Mouse (Mus musculus): Measurements from ENCODE around the gene Pex16.
A peak's percentile ranks its signal among the peaks of the same experiment; 100 is the strongest.
"Not testable (repeated sequence)": the region's sequence is repeated elsewhere in the genome, so short reads cannot be mapped to it uniquely, and the experiment has no call there.

Pex16 gene

DNA sequence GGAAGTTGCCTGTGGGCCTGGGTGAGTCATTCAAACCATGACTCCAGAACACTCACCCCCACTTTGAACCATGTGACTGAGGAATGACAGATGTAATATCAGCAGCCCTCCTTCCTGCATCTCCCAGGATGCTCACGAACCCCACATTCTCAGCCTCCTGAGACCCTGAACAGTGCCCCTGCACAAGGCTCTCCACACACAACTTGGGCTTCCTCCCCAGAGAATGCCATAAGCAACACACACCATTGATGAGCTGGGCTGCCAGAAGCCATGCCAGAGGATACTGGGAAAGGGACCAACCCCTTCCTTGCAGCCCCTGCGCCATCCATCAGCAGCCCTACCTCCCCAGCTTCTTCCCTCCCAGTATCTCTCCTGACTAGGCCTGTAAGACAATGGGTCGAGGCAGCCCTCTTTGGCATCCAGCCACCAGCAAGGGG is 13.6 kb downstream of the Pex16 start:
- no peak for DNase-seq (ENCODE audit: low read depth, low spot score)

DNA sequence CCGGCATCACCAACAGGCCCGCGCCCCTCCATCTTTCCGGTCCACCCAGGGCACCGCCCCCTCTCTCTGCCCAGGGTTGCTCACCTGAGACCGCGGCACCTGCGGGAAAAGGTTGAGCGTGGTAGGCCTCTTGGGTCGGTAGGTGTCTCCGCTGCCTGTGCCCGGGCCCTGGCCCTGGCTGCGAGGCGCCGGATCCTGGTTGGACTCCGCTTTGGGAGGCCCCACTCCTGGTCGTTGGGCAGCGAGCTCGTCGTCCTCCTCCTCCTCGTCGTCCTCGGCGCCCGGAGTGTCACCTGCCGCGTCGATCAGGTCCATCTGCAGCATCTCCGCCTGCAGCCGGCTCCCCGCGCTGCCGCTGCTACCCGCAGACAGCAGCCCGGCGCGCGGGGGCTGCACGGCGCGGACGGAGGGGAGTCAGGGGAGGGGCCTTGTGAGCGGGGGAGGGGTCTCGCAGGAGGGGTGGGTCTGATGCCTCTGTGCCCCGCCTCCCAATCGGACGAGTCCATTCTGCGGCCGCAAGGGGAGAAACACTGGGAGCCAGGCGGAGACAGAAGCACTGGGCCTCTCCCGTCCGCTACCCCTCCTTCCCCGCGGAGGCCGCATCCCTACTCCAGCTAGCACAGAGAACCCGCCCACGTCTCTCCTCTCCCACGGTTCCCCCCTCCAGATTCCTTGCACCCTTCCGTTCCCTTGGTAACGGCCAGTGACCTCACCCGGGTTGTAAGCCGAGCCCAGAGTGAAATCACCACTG is 14.6 kb downstream of the Pex16 start:
- DNase-seq (ENCODE audit: low read depth, low spot score), result peak; percentile 96

DNA sequence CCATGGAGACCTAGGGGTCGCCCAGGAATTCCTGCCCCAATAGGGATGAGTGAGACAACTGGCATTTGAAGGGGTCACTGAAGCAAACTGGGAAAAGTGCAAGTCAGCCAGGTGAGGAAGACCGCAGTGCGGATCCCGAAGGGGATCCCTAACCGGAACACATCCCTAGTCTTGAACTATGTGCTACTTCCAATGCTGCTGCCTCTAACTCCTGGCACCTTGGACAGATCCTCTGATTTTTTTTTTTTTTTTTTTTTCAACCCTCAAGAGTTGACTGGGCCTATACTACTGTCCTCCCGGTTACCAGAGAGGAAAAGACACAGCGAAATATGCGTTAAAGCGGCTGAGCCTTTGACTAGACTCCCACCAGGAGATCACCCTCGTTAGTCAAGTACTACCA is 15.2 kb downstream of the Pex16 start:
- DNase-seq (ENCODE audit: low read depth, low spot score), result no peak

DNA sequence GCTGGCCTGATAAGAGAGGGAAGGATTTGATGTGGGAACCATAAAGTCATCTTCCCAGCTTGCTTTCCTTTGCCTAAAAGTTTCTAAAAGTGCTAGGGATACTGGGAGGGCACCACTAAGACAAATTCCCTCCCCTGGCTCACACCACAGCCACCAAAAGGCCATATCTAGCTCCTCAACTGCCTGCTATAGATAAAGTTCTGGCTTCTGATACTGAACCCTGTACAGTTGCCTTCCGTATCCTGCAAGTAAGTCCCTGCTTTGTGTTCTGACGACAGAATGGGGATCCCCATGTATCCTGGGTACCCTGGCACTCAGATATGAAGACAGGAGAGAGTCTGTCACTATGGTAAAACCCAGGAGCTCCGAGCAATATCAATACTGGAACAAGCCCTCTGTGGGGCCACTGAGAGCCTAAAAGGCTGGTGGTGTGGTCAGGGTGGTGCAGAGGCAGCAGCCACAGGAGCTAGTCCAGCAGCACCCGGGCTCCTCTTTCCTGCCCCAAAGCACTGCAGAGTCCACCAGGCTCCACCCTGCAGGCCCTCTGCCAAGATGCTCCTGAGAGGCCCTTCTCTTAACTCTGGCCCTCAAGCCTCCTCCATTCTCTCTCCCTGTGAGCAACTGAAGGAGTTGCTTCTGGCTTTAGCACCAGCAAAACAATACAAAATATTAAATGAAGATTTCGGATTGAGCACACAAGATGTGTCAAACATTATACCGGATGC is 15.9 kb downstream of the Pex16 start:
- no peak for DNase-seq (ENCODE audit: low read depth, low spot score)

DNA sequence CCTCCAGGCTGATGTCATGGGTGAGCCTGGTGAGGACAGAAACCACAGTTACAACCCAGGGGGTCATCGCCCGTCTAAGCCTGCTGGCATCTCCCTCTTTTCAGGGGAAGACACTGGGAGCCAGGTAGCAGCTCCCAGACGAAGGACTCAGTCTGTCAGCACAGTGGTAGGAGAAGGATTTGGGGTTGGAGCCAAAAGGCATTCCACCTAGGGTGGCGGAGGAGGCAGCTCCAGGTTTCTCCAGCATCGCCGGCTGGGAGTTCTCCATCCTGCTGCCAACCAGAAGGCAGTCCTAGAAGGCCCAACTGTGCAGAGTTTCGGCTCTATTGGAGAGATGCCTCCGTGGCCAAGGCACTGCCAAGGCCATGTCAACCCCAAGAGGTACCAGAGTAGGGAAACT is 16.6 kb downstream of the Pex16 start:
- DNase-seq (ENCODE audit: low read depth, low spot score), result no peak

DNA sequence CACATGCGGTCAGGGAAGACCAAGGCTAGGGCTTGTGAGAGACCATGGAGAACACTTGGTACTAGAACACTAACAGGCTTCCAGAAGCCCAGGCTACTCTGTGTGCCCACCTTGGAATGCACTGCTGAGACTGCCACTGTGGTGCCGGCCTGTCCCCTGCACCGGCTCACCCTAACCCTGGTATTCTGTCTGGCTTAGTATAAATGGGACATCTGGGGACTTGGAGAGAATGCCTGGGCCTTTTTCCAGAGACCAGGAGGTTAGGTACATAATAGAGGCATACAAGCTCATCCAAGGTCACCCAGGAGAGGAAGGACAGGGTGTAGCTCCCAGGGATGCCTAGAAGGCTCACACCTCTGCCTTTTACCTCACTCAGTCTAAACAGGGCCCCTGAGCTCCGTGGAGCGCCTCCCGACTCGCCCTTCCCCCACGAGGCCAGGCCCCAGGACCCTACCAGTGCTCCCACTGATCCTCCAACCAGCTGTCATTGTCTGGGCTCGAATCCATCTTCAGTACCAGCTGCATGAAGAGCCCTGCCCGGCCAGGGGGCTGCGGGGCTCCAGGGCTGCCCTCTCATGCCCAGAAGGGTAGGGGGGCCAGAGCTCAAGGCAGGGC is 17.3 kb downstream of the Pex16 start:
- no peak for DNase-seq (ENCODE audit: low read depth, low spot score)

DNA sequence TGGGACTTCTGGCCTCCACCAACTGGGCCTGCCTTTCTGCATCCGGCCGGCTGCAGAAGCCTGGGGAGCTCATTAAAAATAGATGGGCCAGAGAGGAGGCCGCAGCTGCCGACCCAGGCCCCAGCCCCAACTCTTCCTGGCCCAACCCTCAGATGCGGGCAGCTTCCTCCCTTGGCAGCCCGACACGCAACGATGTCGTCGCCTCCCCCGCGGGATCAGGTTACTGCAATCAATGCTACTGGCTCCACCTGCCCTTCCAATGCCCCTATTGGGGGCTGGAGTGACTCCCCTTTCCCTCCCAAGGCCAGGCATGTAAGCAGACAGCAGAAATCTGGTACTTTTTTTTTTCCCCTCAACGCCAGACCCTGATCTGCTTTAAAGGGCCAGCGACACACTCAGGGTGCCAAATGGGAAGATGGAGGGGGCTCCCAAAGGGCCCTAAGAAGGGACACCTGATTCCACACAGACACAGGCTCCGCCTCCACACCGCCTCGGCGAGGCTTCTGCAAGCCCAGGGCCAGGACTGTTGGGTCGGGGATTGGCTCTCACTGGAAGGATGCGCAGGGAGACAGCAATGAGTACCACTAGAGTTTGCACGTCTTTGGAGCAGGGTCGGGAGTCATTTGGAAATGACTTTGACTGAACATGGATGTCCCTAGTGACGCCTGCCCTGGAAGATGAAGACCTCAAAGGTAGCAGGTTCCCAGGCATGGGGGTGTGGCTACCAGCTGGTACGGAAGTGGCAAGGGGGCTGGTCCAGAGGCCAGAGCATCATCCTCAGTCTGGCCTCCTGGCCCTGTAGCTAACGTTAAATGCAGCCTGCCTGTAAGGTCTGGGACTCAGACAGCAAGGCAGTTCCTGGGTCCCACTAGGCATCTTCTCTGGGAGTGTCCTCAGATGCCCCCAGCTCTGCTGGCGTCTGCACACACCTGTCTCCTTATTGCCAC is 18.1 kb downstream of the Pex16 start:
- peak; percentile 87 for DNase-seq (ENCODE audit: low read depth, low spot score)

DNA sequence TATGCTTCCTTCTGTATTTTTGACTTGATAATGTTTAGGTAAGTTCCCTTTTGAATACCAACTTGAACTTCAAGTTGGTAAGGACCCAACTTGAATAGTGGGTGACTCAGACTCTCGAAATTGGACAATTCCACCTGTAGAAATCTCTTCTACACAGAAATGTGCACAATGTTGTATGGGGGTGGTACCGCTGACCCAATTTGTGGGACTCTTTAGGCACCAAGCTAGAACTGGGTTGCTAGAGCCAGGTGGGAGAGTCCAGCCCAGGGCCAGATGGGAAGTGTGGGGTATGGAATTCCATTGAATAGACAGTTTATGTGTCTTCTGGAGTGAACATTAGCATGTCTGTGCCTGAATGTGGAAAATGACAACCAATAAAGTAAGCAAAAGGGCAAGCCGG is 21.1 kb downstream of the Pex16 start:
- DNase-seq (ENCODE audit: low read depth, low spot score), result no peak

DNA sequence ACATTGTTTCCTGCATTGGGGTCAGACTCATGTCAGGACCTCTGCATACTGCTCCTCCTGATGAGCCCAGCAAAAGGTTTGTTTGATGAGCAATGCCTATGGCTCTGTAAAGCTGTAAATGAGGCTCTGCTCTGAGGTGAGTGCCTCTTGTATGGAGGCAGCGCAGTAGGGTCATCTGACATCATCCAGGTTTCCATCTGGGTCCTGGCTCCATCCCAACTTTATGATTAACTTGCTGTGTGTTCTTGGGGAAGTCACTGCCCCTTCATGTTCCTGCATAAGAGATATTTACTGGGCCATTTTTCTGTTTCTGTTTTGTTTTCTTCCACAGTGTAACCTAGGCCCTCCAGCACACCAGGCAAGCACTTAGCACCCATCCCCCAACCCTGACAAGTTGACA is 23.0 kb downstream of the Pex16 start:
- DNase-seq (ENCODE audit: low read depth, low spot score), result no peak

DNA sequence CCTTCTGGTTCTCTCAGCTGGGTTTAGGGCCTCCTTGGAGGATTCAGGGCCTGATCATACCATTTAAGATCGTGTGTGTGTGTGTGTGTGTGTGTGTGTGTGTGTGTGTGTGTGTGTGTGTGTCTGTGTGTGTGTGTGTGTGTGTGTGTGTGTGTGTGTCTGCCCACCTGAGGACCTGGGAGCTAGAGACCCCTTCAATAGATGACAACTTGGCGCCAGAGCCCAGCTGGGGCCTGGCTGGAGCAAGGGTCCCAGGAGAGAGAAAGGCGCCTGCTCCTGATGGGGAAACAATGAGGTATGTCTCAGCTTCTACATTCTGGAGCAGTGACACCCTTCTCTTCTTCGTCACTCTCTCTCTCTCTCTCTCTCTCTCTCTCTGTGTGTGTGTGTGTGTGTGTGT is 25.4 kb downstream of the Pex16 start:
- DNase-seq (ENCODE audit: low read depth, low spot score), result not testable (repeated sequence)

DNA sequence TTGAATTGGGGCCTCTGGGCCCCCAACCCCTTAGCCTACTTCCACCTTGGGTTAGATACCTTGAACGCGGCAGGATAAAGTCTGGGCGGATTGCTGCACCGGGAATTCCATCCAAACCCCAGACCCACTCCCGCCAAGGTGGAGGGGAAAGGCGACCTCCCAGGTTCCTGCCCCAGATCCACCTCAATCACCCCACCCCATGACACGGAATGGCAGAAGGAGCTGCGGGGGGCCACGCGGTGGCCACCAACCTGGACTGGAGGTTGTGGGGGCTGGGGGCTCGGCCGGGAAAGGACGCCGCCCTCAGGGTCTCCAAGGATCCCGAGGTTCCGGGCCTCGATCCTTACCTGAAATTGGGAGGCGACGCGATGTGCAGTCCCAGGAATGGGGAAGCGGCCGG is 26.2 kb downstream of the Pex16 start:
- DNase-seq (ENCODE audit: low read depth, low spot score), result no peak

DNA sequence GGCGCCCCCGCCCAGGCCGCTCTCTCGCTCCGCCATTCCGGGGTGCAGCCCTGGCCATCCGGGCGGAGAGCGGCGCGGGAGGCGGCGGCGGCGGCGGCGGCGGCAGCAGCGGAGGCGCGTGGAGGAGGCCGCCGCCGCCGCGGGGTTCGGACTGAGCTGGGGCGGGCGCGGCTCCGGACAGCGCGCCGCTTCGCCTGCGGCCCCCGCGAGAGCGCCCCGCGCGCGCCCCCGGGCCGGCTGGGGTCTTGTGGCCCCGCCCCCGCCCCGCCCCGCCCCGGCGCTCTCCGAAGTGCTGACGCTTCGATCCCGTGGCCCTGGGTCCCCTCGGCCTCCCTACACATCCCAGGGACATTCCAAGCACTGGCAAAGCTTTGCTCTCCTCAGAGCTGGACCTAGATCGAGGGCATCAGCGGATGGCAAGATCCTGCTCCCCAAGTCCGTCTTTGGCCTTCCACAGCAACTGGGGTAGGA is 26.6 kb downstream of the Pex16 start, which contains the start of gene Mapk8ip1:
Gene Mapk8ip1 (minus strand): TSS at position 173 of the 471 bp plus-strand sequence.
- DNase-seq (ENCODE audit: low read depth, low spot score), result peak; percentile 29

DNA sequence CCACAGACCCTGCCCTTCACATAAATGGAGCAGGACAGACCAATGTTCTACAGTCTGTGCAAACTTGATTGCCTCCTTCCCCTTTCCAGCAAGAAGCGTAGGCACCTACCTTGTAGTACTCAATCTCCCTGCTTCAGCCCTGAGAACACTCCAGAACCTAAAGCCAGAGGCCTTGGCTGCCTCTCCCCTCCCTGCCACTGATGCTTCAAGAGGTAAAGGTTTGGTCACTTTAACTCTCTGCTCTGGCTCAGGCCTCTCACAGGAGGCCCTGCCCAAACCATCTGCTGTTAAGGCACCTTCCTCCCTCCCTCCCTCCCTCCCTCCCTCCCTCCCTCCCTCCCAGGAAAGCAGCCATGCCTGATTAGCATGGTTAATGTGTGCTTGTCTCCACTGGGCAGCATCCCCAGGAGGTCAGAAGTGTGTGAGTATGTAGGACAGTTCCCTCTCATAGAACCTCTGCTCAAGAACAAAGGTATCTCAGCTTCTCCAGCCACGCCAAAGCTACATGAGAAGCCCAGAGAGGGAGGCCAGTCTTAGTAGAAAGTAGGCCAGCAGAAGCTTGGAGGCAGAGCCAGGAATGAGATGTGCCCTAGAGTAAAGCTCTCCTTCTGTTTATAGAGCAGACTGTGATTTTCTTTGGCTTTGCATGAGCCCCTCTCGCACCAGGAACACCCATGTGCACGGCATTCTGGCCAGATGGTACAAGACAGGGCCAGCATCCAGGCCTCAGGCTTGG is 28.3 kb downstream of the Pex16 start:
- no peak for DNase-seq (ENCODE audit: low read depth, low spot score)

DNA sequence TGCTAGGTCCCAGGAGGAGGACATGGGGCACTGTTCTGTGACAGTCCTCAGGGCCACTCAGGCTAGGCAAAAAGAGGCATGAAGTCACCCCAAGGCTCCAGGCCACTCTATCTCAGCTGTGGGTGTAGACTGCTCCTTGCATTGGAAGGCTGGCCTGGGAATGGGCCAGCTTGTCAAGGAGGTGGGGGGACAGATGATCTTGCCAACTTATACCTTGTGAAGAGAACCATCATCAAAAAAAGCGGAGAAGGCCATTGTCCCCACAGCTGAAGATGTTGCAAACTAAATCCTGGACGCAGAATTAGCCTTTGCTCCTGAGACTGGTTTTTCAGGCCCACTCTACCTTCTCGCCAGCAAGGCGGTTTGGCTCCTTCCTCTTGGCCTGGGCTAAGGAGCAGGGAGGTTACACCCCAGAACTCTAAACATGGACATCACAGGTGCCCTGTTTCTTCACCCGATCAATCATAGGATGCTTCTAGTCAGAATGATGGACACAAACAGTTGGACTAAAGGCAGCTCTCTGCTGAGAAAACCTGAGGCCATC is 29.4 kb downstream of the Pex16 start:
- no peak for DNase-seq (ENCODE audit: low read depth, low spot score)

DNA sequence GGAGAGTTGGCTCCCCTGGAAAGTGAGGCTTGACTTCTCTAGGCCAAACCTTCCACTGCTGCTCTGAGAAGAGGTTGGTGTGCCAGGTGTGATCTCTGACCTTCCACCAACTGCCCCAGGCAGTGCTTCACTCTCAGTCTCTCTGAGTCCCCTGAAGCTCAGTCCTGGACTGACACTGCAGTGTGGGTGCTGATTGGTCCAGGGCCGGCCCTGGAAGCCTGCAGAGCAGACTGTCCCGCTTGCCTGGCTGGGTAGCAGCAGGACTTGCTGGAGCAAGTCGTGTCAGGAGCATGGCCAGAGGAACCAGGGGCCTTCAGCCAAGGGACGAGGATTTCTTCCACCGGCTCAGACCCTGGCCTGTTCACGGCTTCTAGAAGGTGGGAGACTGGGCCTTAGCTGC is 30.3 kb downstream of the Pex16 start:
- no peak for DNase-seq (ENCODE audit: low read depth, low spot score)

DNA sequence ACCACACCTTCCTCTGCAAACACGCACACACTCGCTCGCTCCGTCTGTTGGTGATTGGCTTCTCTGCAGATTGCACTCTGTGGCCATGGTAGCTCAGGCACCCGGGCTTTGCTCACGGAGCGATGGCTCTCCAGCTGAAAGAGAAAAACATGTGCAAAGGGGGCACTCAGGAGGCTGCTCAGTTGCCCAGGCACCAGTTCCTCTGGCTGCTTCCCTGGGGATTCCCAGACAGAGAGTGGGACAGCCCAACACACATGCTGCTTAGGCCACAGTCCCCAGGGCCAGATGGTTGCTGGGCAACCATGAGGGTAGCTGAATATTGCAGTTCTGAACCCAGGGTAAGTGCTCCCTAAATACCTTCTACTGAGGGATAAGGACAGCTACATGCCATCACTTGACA is 31.2 kb downstream of the Pex16 start:
- DNase-seq (ENCODE audit: low read depth, low spot score), result no peak

DNA sequence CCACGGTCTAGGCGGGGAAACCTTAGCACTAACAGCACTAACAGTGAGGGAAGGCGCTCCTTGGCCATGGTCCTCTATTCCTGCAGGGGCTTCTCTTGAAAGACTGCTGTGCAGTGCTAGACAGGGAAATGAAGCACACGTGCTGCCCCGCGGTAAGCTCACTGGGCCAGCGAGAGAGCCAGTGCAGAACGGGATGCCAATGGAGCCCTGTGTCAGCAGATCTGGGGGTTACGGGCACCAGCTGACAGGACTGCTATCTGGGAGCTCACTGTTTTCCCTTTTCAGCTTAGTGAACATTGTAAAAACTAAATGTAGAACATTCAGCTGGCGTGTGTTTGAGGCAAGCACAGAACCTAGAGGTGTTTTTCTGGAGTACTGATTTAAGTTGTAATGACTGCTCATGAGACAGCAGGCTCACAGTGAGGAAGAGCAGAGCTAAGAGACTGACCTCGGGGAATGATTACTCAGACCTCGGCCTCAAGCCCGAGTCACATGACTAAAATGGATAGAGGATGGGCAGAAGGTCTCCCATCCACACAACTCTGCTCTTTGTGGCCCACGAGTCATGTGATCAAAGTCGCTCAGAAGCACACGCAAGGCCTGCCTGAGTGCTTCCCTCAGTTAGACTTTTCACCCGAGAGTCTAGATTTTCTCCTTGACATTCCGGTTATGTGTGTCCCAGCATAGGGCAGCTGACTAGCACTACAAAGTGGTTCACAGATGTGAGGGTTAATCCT is 34.0 kb downstream of the Pex16 start:
- no peak for DNase-seq (ENCODE audit: low read depth, low spot score)

DNA sequence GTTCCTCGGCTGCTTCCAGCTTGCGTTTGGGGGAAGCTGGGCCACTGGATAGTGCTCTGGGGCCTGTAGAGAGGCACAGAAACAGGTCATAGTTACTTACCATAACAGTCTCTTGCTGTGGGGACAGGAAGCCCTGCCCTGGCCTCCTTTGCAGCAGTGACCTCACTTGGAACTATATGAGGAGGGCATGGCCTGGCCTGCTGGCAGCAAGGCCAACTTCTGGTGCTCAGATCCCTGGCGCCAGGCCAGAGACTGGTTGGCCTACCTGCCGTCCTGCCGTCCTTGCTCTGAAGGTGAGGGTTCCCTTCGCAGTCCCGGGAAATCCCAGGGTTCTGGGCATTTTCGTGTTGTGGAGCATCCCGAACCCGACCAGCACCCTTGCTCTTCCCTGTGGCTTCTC is 37.2 kb downstream of the Pex16 start:
- DNase-seq (ENCODE audit: low read depth, low spot score), result no peak

DNA sequence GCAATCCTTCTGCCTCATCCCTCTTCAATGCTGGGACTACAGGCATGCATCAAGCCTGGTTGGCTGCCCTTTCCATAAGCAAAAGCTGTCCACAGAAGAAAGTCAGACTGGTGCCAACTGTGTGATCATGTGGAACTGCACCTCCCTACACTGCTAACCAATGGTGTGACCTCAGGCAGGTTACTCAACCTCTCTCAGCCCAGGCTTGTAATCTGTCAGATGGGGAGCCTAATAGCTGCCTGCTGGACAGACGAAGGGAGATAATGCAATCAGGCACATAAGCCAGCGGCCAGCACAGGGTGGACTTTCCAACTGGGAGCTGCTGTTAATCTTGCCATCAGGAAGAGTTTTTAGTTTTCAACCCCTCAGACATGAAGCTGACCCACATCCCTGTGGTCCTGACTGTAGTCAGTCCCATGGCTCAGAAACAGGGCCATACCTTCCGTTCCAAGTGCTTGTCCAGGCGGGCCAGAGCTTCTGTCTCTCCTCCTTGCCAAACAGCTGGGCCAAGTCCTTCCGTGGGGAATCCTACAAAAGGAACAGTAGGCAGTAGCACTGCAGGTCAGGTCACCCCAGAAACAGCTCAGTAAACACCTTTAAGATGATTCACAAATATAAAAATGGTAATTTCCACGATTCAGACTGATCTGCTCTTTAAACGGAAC is 47.4 kb downstream of the Pex16 start:
- no peak for DNase-seq (ENCODE audit: low read depth, low spot score)

Data from forelimb bud, embryonic 11.5 days (tissue).